Mouse (Mus musculus) cerebellum, adult 8-10 months (tissue): ENCODE data around the gene Olfr128.
"Not testable (repeated sequence)": the region's sequence is repeated elsewhere in the genome, so short reads cannot be mapped to it uniquely, and the experiment has no call there.

ENCODE experiments used
- DNase-seq: peaks from one replicate; pipeline ENCODE4 v3.0.0; 2022

Gene Olfr128

GRCm38 (mm10) chr17:37920248-37920647 is at the start of gene Olfr128:
TSS of gene Olfr128 (plus strand) at chr17:37920548.
- DNase-seq: no peak

DNA sequence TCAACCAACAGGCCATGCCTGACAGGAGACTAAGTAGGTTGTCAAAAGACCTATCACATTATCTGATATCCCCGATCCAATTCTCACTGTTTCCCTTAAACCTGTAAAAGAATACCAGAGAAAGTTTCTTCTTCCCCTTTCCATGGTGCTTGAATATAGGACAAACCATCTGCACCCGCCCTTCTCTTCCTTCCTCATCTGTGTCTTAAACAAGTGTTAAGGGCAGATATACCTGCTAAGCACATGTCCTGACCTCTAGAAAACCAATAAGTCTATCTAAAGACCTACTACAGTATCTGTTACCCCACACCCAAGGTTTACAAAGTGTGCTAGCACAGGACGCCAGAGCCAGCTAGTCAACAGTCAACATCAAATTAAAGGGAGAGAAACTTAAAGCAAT is 46.5 kb upstream of the Olfr128 start:
- no peak for DNase-seq

DNA sequence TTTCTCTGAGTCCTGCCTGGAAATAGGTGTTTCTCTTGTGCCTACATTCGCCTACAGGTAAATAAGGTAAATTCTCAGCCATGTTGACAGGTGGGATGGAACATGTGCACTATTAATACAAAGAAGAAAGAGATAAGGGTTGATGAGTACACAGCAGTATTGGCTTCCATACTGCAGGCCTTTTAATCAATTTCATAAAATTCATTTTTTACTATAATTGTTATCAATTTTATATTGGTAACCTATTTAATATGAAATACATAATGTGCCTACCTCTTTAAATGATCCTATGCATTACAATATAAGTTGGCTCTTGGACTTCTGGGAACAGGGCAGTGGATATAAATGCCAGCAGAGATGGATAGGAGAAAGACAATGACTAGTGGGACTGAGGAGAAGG is 20.2 kb upstream of the Olfr128 start, which contains the start of gene Olfr127:
Gene Olfr127 (plus strand): TSS at position 301 of the 400 bp plus-strand sequence.
- no peak for DNase-seq

DNA sequence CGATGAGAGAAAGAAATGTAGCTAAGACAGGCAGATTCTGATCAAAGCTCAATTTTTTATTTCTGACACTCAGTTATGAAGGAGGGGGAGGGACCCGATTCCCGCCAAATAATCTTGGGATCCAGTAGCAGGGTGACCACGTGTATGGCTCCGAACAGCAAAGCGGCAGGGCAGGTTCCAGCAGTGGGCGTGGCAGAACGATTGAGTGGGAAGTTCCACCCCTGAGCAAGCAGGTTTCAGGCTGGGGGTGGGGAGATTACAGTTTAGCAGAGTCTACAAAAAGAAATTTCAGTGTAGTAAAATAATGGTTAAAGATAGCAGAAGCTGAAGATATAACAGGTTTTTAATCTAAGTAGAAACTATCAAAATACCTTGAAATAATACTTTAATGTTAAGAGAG is 13.5 kb upstream of the Olfr128 start:
- DNase-seq: not testable (repeated sequence)

DNA sequence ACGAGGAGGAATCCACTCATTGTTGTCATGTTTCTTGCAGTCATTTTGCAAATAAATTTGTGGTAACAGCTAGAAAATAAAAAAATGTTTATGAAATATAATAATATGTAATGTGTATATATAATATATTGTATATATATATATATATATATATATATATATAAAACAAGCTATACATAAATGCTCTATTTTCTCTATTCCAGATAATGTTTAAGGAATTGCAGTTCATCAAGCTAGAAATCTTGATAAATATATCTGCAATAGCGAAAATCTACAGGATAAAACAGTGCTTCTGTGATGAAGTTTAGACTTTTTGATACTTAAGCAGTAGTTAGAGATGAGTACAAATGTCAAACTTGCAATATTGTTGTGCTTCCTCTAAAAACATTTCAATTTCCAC is 32.6 kb downstream of the Olfr128 start, which contains the start of gene Olfr761:
Gene Olfr761 (minus strand): TSS at position 101 of the 400 bp plus-strand sequence.
- no peak for DNase-seq

DNA sequence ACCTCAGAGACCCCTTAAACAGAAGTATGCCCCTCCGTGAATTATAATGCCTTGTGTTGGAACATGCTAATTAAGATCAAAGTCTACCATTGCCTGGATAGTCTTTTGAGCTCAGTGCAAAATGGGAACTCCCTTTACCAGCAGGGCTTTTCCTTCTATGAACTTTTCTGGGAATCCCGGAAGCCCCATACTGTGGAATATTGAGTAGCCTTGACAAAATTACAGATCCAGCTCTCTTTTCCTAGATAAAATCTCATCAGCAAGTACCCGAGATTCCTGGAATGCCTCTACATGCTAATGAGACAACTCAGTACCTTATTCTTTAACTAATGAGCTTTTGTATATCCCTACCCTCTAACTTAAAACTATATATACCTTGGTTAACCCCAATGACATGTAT is 53.2 kb downstream of the Olfr128 start:
- no peak for DNase-seq
